Mouse (Mus musculus) adrenal gland, postnatal 10 days (tissue): ENCODE data around the gene Tie1. TPM values are rescaled to one million over a fixed set of nuclear protein-coding genes. Genes with fewer than 3 reads are reported as not detected.
"Not testable (repeated sequence)": the region's sequence is repeated elsewhere in the genome, so short reads cannot be mapped to it uniquely, and the experiment has no call there.

Experiments
- DNase-seq: peaks from one replicate; pipeline ENCODE4 v3.0.0; 2021; ENCODE audit warnings: mixed read lengths
- long read RNA-seq, 2 experiments: library from polyadenylated mRNA; stranded (forward); transcript quantifications; one replicate each; pipeline ENCODE4 v2.0.0; 2021
- total RNA-seq, 2 experiments: library from RNA; stranded (reverse); gene quantifications; 2 replicates each; pipeline ENCODE4 v1.2.3; 2021

Gene Tie1
- 10 to 100 TPM; 67.3 to 74.7 TPM for total RNA-seq
- long read RNA-seq, experiment 1, full-length matches to known transcripts, result 72 of 147 reads
- long read RNA-seq, experiment 1, partial matches to known transcripts, result 52 of 147 reads
- long read RNA-seq, experiment 1, other reads (novel, unspliced or antisense), result 23 of 147 reads
- long read RNA-seq, experiment 2, full-length matches to known transcripts, result 40 of 62 reads
- long read RNA-seq, experiment 2, partial matches to known transcripts, result 8 of 62 reads
- long read RNA-seq, experiment 2, other reads (novel, unspliced or antisense), result 14 of 62 reads

- peak; percentile 57 for DNase-seq
Observed at GRCm38 (mm10) chr4:118489717-118490132, at the start of gene Tie1. Tie1 (minus strand) TSS chr4:118490061.

DNA sequence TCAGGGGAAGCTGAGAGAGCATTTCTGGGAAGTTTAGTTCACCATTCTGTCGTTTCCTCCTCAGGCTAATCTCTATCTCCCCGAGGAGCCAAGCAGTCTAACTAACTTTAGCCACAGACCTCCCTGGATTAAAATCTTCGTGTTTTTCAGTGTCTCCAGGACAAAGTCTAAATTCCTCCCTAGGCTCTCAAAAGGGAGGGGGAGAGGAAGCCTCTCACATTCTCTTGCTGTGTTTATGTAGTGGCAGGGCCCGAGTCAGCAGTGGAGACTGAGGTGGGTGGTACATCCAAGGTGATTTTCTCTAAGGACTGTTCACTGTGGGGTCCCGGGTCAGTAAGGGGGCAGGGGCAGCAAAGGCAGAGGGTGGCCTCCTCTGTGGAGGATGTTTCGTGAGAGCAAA lies 47.9 kb upstream of the Tie1 start:
- DNase-seq, result no peak

GRCm38 (mm10) chr4:118535610-118536009 lies 45.7 kb upstream of the Tie1 start:
- DNase-seq, result no peak

- no peak for DNase-seq
Observed at GRCm38 (mm10) chr4:118533605-118534004, 43.7 kb upstream of the Tie1 start.

GRCm38 (mm10) chr4:118533156-118533555 lies 43.3 kb upstream of the Tie1 start:
- DNase-seq, result no peak

GRCm38 (mm10) chr4:118532663-118533062 lies 42.8 kb upstream of the Tie1 start:
- DNase-seq, result no peak

DNA sequence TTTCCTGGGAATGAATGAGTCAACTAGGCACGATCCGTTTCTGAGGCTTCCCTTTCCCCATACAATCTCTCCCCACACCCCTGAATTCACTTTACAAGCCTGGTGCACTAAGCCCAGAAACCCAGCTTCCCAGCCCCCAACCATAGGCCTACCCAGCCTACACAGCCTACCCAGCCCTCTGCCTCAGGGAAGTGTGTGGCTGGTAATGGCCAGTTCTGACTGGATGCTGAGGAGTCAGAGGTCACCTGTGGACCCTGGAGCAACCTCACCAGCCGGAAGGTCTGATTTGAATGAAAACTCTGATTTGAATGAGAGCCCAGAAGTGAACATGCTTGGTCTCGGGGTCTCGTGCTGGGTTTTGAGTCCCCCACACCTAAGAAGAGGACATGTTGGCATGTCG lies 37.9 kb upstream of the Tie1 start:
- DNase-seq, result no peak

GRCm38 (mm10) chr4:118527335-118527681 lies 37.4 kb upstream of the Tie1 start:
- no peak for DNase-seq

DNA sequence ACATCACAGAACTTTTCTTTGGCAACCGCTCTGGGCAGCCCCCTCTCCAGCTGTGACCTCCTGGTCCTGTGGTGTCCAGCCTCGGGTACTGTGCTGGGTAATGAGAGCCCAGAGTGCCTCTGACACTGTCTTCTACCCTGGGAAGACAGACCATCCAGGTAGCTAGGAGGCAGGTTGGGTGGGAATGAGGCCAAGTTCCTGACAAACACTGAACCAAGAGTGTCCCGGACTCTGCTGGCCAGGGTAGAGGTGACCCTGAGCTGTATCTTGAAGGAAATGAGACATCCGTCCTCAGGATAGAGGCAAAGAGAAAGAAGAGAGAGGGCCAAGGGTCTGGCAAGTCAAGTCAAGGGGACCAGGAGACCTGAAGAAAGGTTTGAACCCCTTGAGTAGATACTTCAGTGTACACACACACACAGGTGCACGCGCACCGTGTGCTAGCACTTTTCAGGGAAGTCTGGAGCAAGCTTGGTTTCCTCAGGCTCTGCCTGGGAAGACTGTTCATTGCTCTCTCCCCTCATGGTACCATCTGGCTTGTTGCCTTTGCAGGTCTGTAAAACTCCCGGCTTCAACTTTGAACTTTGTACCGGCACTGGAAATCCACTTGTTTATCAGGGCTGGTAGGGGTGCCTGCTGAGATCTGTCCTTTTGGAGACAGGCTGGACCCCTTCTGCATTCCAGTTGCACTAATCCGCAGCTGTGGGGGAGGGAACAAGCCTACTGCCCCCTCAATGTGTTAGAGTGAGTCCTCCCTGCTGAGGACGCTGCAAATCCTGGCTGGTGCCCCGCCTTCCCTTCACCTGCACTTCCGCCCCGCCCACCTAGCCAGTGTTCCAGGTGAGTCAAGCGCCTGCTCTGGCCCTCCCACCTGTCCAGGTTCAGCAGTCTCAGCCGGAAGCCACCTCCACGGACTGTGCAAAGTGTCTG lies 36.8 kb upstream of the Tie1 start, which contains the start of gene 2610528J11Rik:
2610528J11Rik (plus strand) TSS at position 592 of the 927 bp plus-strand sequence.
- DNase-seq, result no peak

GRCm38 (mm10) chr4:118525779-118526178 lies 35.9 kb upstream of the Tie1 start:
- no peak for DNase-seq

DNA sequence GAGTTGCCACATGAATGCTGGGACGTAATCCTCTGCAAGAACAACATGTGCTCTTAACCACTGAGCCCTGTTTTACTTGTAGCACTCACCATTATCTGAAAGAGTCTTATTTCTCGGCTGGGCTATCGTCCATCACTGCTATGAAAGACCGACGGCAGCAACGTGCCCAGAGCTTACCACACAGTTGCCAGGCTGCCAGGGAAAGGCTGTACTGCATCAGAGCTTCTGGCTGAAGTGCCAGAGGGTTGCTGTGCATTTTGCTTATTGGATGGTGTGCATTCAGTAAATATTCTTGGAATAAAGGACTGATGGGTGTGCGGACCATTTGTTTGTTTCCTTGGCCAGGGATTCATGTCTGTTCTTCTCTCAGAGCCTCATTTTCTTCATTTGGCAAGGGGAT lies 34.1 kb upstream of the Tie1 start:
- DNase-seq, result no peak

GRCm38 (mm10) chr4:118522248-118522647 lies 32.4 kb upstream of the Tie1 start:
- no peak for DNase-seq

- no peak for DNase-seq
Observed at GRCm38 (mm10) chr4:118518208-118518607, 28.3 kb upstream of the Tie1 start.

DNA sequence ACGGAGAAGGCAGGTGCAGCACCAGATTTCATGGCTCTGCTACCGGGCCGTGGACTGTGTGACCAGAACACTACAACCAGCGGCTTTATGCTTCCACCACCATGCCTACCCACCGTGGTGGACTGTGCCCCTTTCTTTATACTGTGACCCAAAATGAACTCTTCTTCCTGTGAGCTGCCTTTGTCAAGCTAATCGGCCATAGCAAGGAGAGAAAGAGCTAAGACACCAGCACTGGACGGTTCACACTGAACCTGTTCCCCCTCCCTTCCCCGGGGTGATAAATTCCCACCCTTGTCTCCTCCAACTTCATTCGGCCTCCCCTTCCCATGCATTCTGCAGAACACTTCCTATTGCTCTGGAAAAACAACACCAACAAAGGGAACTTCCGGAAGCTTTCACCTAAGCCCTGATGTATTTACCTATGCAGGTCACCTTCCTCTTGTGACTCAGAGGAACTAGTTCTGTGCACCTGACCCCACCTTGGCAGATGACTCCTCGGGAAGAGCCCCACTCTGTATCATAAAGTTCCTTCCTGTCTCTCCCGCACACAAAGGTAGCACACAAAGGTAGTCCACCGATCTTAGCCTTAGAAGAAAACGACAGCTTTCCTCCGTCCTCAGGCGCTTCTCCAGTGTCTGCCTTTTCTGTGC lies 27.8 kb upstream of the Tie1 start:
- DNase-seq, result no peak

DNA sequence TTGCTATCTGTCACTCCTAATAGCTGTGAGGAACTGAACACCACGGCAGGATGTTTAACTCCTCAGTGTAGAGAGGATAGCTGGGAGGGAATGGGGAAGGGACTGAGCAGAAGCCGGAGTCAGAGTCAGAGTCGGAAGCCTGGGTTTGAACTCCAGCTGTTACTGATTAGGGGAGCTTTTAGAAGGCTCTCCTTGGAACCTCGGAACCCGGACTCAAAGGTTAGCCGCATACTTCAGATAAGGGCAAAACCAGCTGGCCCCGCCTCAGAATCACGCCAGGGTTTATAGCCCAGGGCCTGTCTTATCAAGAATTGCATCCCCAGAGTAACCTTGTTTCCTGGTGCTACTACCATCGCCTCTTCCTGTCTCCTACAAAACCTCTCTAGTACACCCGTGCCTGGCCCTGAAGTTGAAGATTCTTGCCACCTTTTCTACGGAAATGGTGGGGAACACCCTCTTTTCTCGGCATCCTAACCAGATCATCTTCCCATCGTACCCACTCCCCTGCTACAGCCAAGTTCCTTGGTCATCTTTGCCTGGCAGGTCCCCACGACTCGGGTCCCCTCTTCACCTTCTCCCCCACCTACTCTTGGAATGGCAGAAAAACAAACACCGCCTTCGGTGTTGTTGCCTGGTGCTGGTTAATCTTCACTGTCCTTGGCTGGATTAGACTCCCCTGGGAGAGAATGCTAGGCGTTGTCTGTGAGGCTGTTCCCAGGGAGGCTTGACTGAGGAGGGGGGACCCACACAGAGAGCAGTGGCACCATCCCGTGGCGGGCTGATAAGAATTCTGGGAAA lies 27.0 kb upstream of the Tie1 start:
- peak; percentile 11 for DNase-seq

DNA sequence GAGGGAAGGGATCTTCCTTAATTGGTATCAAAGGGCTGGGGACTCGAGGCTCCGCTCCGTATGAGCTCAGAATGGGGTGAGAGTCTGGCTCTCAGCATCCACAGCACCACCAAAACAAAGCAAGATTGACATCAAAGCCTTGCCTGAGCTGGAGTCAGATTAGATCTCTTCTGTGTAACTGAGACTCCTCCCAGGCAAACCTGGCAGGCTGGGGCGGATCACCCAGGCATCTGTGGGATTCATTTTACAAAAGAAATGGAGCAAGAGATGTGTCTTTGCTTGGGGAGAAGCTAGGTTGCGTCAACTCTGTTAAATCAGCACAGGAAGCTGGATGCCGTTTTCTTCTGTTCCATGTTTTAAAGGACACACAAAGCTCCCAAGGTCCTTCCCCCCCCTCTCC lies 19.2 kb upstream of the Tie1 start:
- no peak for DNase-seq

DNA sequence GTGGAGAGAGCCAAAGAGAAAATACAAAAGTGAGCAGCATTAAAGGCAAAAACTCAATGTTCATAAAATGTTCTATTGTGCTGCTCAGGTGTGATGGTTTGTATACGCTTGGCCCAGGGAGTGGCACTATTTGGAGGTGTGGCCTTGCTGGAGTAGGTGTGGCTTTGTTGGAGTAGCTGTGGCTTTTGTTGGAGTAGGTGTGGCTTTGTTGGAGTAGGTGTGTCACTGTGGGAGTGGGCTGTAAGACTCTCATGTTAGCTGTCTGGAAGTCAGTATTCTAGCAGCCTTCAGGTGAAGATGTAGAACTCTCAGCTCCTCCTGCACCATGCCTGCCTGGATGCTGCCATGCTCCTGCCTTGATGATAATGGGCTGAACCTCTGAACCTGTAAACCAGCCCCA lies 17.3 kb upstream of the Tie1 start:
- not testable (repeated sequence) for DNase-seq

DNA sequence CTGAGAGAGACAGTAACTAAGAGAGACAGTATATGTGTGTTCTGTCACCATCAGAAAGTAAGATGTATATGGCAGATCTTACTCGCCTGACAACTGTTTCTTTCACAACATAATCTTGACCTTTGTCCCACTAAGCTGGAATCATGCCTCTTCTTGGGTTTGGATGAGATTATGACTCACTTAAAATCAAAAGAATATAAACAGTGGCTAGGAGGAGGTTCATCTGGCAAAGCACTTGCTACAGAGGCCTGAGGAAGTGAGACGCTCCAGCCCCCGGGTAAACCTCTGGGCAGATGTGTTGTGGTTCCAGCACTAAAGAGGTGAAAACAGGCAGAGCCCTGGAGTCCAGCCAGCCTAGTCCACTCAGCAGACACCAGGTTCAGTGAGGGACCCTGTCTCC lies 15.7 kb upstream of the Tie1 start:
- DNase-seq, result peak; percentile 10

- DNase-seq, result no peak
Observed at GRCm38 (mm10) chr4:118500792-118501191, 10.9 kb upstream of the Tie1 start.

- no peak for DNase-seq
Observed at GRCm38 (mm10) chr4:118500171-118500724, 10.4 kb upstream of the Tie1 start.

DNA sequence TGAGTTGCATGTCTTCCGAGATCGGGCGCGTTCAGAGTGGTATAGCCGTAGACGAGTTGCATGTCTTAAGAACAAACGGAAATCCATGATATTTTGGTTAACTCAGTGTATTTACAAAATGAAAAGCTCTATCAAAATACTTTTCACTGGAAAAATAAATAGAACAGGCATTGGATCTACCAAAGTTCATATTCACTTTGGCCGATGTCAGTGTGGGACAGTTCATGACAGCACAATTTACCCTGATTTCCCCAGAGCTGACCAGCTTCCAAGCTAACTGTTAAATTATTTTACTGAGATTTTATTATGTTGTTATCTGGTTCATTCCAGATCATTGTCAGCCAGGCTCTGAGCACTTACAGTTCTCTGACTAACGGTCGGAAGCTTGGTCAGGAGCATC lies 600 bp upstream of the Tie1 start:
- DNase-seq, result no peak
